In the genomic region with DNA sequence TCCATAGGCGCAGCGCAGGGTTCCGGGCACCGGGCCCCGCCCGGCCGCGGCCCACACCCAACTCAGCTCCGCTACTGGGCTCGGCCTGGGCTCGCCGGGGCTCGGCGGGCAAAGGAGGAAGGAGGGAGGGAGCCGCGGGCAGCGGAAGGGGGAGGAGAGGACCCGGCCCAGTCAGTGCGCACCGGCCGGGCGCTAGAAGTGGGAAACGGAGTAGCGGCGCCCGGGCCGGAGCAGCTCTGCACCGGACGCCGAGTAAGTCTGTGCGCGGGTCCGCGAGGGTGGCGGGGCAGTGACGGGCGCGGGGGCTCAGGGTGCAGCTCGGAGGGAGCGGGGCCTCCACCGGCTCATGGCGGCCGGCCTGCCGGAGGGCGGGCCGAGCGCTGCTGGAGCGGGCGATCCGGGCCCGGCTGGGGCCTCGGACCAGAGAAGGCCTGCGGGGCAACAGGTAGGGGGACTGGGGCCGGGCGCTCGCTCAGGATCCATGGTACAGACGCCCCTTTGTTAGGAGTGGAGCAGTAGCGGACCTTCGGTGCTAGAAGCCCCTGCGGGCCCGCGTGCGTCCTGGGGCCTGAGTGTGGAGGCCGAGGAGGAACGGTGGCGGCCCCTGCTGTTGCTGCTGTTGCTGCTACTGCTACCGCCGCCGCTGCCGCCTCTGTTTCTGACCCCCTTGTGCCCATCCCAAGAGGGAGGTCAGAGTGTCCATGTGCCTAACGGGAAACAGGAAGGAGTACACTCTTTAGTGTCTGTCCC, we compare ENCODE assay signal across 8 mouse cellular contexts. TPM values are rescaled to one million over a fixed set of nuclear protein-coding genes. Genes with fewer than 3 reads are reported as not detected.
DNase-seq lines count a peak whose midpoint lies in the region; ATAC-seq lines count a peak whose summit lies in the region.

No protein-coding gene starts in this region.

- H3K4me3 ChIP-seq in hindbrain, embryonic 15.5 days: peak overlapping the region; percentile 71

- peak; percentile 87 for ATAC-seq in hindbrain, embryonic 15.5 days (ENCODE audit: low FRiP score, low read depth)
- ATAC-seq in megakaryocyte-erythroid progenitor cell, adult 5-6 weeks (replicated peaks; ENCODE audit: low FRiP score, low TSS enrichment, poor library complexity, severe bottlenecking): peak; percentile 51

- peak overlapping the region; percentile 88 for H3K27ac ChIP-seq in hindbrain, embryonic 15.5 days (replicated peaks)

- peak overlapping the region; percentile 82 for H3K4me2 ChIP-seq in hindbrain, embryonic 15.5 days

- no peaks in the 10 kb centered on the region for H3K9me3 ChIP-seq in hindbrain, embryonic 15.5 days

- WGBS in hindbrain, embryonic 15.5 days: under 1% methylated on average over 62 of the region's 71 CpGs

- H3K27me3 ChIP-seq in hindbrain, embryonic 15.5 days: no peaks in the 10 kb centered on the region

- peak; percentile 83 for DNase-seq in R1 (ENCODE audit: low read depth, low spot score)
- DNase-seq in cerebellum, postnatal 14 days: peak; percentile 83
- peak; percentile 63 to 68 for DNase-seq in frontal cortex, postnatal 36 days (ENCODE audit: low spot score in 2 of 2)
- peak; percentile 61 to 71 for DNase-seq in left cerebral cortex, postnatal 14 days (ENCODE audit: low spot score in 2 of 2)
- DNase-seq in right cerebral cortex, postnatal 14 days: peak; percentile 71
- DNase-seq in urinary bladder, postnatal 25 days (ENCODE audit: low spot score): peak; percentile 91

- 0 out of 2 replicates have a peak, but pooled peaks cover 6% of the 10 kb centered on the region for H3K36me3 ChIP-seq in hindbrain, embryonic 15.5 days

- peaks cover 38% of the 10 kb centered on the region for H3K4me1 ChIP-seq in hindbrain, embryonic 15.5 days (replicated peaks)

- peak overlapping the region; percentile 88 for H3K9ac ChIP-seq in hindbrain, embryonic 15.5 days

- intact Hi-C loops in left cerebral cortex, postnatal 14 days (cut with DNase I): loop anchor here (5.0 kb wide), 1 partner anchor 33 kb away; the partner anchor contains the start of genes Mindy1 and Prune1

RNA-seq across cellular contexts. Expression of gene Cers2, which starts 0.7 kb away (rescaled TPM):
- polyA plus RNA-seq in hindbrain, embryonic 15.5 days (2015; fragmentation: Nextera tagmentation; extraction: Ambion mirVana): 92.7 and 101 TPM in 2 replicates
- total RNA-seq in left cerebral cortex, postnatal 14 days (2021): 10 to 100 TPM; 39.1 to 46.8 TPM
- total RNA-seq in megakaryocyte-erythroid progenitor cell, adult 5-6 weeks (2014; fragmentation: Nextera tagmentation): 199 and 268 TPM in 2 replicates
- total RNA-seq in megakaryocyte-erythroid progenitor cell, adult 5-6 weeks (2017): 118 and 125 TPM in 2 replicates

RNA-seq across cellular contexts. Expression of gene Anxa9, which starts 8.3 kb away (rescaled TPM):
- polyA plus RNA-seq in hindbrain, embryonic 15.5 days (2015; fragmentation: Nextera tagmentation; extraction: Ambion mirVana): 0.47 and 0.72 TPM in 2 replicates
- under 1 TPM; 0.64 to 0.89 TPM for total RNA-seq in left cerebral cortex, postnatal 14 days (2021)
- total RNA-seq in megakaryocyte-erythroid progenitor cell, adult 5-6 weeks (2014; fragmentation: Nextera tagmentation): 25.5 and 35.5 TPM in 2 replicates
- 15.6 and 16.7 TPM in 2 replicates for total RNA-seq in megakaryocyte-erythroid progenitor cell, adult 5-6 weeks (2017)

RNA-seq across cellular contexts. Expression of gene Prune1, which starts 33.4 kb away (rescaled TPM):
- 66.5 and 69.9 TPM in 2 replicates for polyA plus RNA-seq in hindbrain, embryonic 15.5 days (2015; fragmentation: Nextera tagmentation; extraction: Ambion mirVana)
- total RNA-seq in left cerebral cortex, postnatal 14 days (2021): 10 to 100 TPM; 31.7 to 32.3 TPM
- total RNA-seq in megakaryocyte-erythroid progenitor cell, adult 5-6 weeks (2014; fragmentation: Nextera tagmentation): 20.2 and 24.8 TPM in 2 replicates
- total RNA-seq in megakaryocyte-erythroid progenitor cell, adult 5-6 weeks (2017): 10.1 and 14.6 TPM in 2 replicates

RNA-seq across cellular contexts. Expression of gene Mindy1, which starts 34.1 kb away (rescaled TPM):
- polyA plus RNA-seq in hindbrain, embryonic 15.5 days (2015; fragmentation: Nextera tagmentation; extraction: Ambion mirVana): 34.5 and 36.6 TPM in 2 replicates
- total RNA-seq in left cerebral cortex, postnatal 14 days (2021): 10 to 100 TPM; 23.5 to 25.5 TPM
- total RNA-seq in megakaryocyte-erythroid progenitor cell, adult 5-6 weeks (2014; fragmentation: Nextera tagmentation): 36.8 and 46.9 TPM in 2 replicates
- total RNA-seq in megakaryocyte-erythroid progenitor cell, adult 5-6 weeks (2017): 37.5 and 45.3 TPM in 2 replicates

RNA-seq across cellular contexts. Expression of gene Setdb1, which starts 41.7 kb away (rescaled TPM):
- polyA plus RNA-seq in hindbrain, embryonic 15.5 days (2015; fragmentation: Nextera tagmentation; extraction: Ambion mirVana): 39.3 and 42.7 TPM in 2 replicates
- total RNA-seq in left cerebral cortex, postnatal 14 days (2021): 10 to 100 TPM; 38.1 to 41.5 TPM
- total RNA-seq in megakaryocyte-erythroid progenitor cell, adult 5-6 weeks (2014; fragmentation: Nextera tagmentation): 58.7 and 67.9 TPM in 2 replicates
- total RNA-seq in megakaryocyte-erythroid progenitor cell, adult 5-6 weeks (2017): 44.1 and 46.5 TPM in 2 replicates

Comparison
In these comparisons a context has a peak if more than half of its experiments do, and no peak if none do; other contexts are left out.
1. Peak in every context shown above with its lines: DNase-seq, ATAC-seq, H3K4me3 ChIP-seq and H3K27ac ChIP-seq.
2. RNA of gene Anxa9, which starts 8.3 kb away (total RNA-seq): 15.6 to 35.5 TPM in megakaryocyte-erythroid progenitor cell, adult 5-6 weeks; 0.64 to 0.89 TPM in left cerebral cortex, postnatal 14 days; every median in the first group is over 4 times any median in the second.